Mouse (Mus musculus) lung, embryonic 14.5 days (tissue): ENCODE data around the gene Lrp10. TPM values are rescaled to one million over a fixed set of nuclear protein-coding genes. Genes with fewer than 3 reads are reported as not detected.
A peak's percentile ranks its signal among the peaks of the same experiment; 100 is the strongest.

ENCODE experiments used
- ATAC-seq: fragments of 200-750 bp; cut with Nextera tagmentation; 2 replicates; pipeline ENCODE4 v1.8.0; 2017; ENCODE audit warnings: mild to moderate bottlenecking, moderate TSS enrichment, moderate library complexity; ENCODE audit not compliant: insufficient read depth
- DNase-seq: peaks from one replicate; pipeline ENCODE4 v3.0.0-alpha.2; 2015
- H3K27ac ChIP-seq: fragments of 300-500 bp; sonication (generic); 2 replicates; pipeline ENCODE4 v1.5.1; 2014; ENCODE audit warnings: low read depth, mild to moderate bottlenecking, moderate library complexity
- H3K27me3 ChIP-seq: fragments of 300-500 bp; sonication (generic); 2 replicates; pipeline ENCODE4 v1.6.1; 2014; ENCODE audit warnings: low read length, control low read depth; ENCODE audit not compliant: insufficient read depth
- H3K36me3 ChIP-seq: fragments of 300-500 bp; sonication (generic); 2 replicates; pipeline ENCODE4 v1.6.1; 2014; ENCODE audit warnings: control low read depth; ENCODE audit not compliant: insufficient read depth
- H3K4me1 ChIP-seq: fragments of 300-500 bp; sonication (generic); 2 replicates; pipeline ENCODE4 v1.6.1; 2014; ENCODE audit warnings: antibody characterized with exemption, control low read depth; ENCODE audit not compliant: insufficient read depth
- H3K4me2 ChIP-seq: fragments of 300-500 bp; sonication (generic); 2 replicates; pipeline ENCODE4 v1.6.1; 2014; ENCODE audit warnings: mild to moderate bottlenecking
- H3K4me3 ChIP-seq: fragments of 300-500 bp; sonication (generic); 2 replicates; pipeline ENCODE4 v1.5.1; 2014; ENCODE audit warnings: low read depth, low read length
- H3K9ac ChIP-seq: fragments of 300-500 bp; sonication (generic); 2 replicates; pipeline ENCODE4 v1.6.1; 2014
- H3K9me3 ChIP-seq: fragments of 300-500 bp; sonication (generic); 2 replicates; pipeline ENCODE4 v1.6.1; 2016; ENCODE audit warnings: low read depth, low read length, control low read depth
- CTCF ChIP-seq: IDR thresholded peaks from 2 replicates; pipeline ENCODE4 v1.5.1; 2016; ENCODE audit warnings: antibody characterized with exemption, low read depth
- WGBS: fragments of 180-500 bp; shearing (Covaris S2); extraction: QIAGEN DNeasy Blood & Tissue Kit; methylation state at CpG from one replicate; pipeline ENCODE4 v1.1.7; 2014; 5-methylcytosine and 5-hydroxymethylcytosine counted together
- polyA plus RNA-seq: library from polyadenylated mRNA; unstranded; fragments of >200 nt; fragmentation: Nextera tagmentation; extraction: Ambion mirVana; gene quantifications from 2 replicates; pipeline ENCODE4 v1.2.1, GENCODE M21; 2014

Gene Lrp10
- polyA plus RNA-seq, 1 experiment from 2014 or later = 46.2 TPM

- Histone ChIP-seq H3K4me1 (peaks cover 28% of the 10 kb centered on the region), H3K36me3 (peaks cover 12% of the 10 kb centered on the region; the same call in 1 of the 2 replicates), H3K4me2 (peak overlapping the region; percentile 94; the same call in 1 of the 2 replicates), H3K9ac (no peak overlapping the region), H3K27me3 (no peaks in the 10 kb centered on the region), H3K27ac (peak overlapping the region; percentile 99; the same call in 1 of the 2 replicates), H3K9me3 (no peaks in the 10 kb centered on the region), H3K4me3 (0 out of 2 replicates have a peak overlapping the region, but pooled peaks have one; percentile 1)
- TF ChIP-seq CTCF = no peak
- 31% methylated on average over 7 of the region's 7 CpGs for WGBS
- DNase-seq (peak; percentile 43), ATAC-seq (no peak)
These were observed 34.4 kb upstream of the Lrp10 start for GRCm38 (mm10) chr14:54429332-54430093.

- no peaks in the 10 kb centered on the region for H3K9me3 ChIP-seq
- no peak for ATAC-seq
- H3K27me3 ChIP-seq = no peaks in the 10 kb centered on the region
- 5% methylated on average over 18 of the region's 18 CpGs for WGBS
- peak overlapping the region; percentile 98 for H3K9ac ChIP-seq
- peaks cover 35% of the 10 kb centered on the region for H3K4me1 ChIP-seq
- peak overlapping the region; percentile 99 for H3K27ac ChIP-seq
- DNase-seq = peak; percentile 54
- peaks cover 14% of the 10 kb centered on the region for H3K36me3 ChIP-seq
- H3K4me3 ChIP-seq = peak overlapping the region; percentile 90
- peak overlapping the region; percentile 94 for H3K4me2 ChIP-seq
- no peak for TF ChIP-seq CTCF
These were observed 33.4 kb upstream of the Lrp10 start for GRCm38 (mm10) chr14:54430406-54431145.

- peak within 1 kb of the TSS; percentile 98 for H3K9ac ChIP-seq
- H3K36me3 ChIP-seq = peaks cover 23% of the 10 kb centered on the region
- peak within 1 kb of the TSS; percentile 90 for H3K4me3 ChIP-seq
- H3K27me3 ChIP-seq = no peaks in the 10 kb centered on the region
- H3K27ac ChIP-seq = peak within 1 kb of the TSS; percentile 99
- peak; percentile 71 for ATAC-seq
- WGBS = 1% methylated on average over 49 of the region's 49 CpGs
- H3K4me1 ChIP-seq = peaks cover 33% of the 10 kb centered on the region
- DNase-seq = peak; percentile 88
- no peaks in the 10 kb centered on the region for H3K9me3 ChIP-seq
- H3K4me2 ChIP-seq = peak within 1 kb of the TSS; percentile 94
- peak; percentile 48 for TF ChIP-seq CTCF
These were observed 32.4 kb upstream of the Lrp10 start, which contains the start of gene Mmp14 for GRCm38 (mm10) chr14:54431334-54432077. Mmp14 (plus strand) TSS chr14:54431612.

GRCm38 (mm10) chr14:54432078-54432836, 31.7 kb upstream of the Lrp10 start:
- Histone ChIP-seq H3K27ac (peak overlapping the region; percentile 99), H3K4me2 (peak overlapping the region; percentile 94), H3K9ac (peak overlapping the region; percentile 98), H3K36me3 (peaks cover 31% of the 10 kb centered on the region), H3K27me3 (no peaks in the 10 kb centered on the region), H3K9me3 (no peaks in the 10 kb centered on the region), H3K4me3 (peak overlapping the region; percentile 90), H3K4me1 (peaks cover 33% of the 10 kb centered on the region)
- DNase-seq (peak; percentile 72), ATAC-seq (peak; percentile 45)
- TF ChIP-seq CTCF = 0 out of 2 replicates have a peak, but pooled peaks have one; percentile 26
- under 1% methylated on average over 54 of the region's 54 CpGs for WGBS

GRCm38 (mm10) chr14:54432837-54433830, 30.8 kb upstream of the Lrp10 start:
- H3K9me3 ChIP-seq = no peaks in the 10 kb centered on the region
- peak overlapping the region; percentile 98 for H3K9ac ChIP-seq
- TF ChIP-seq CTCF = no peak
- peak overlapping the region; percentile 99 for H3K27ac ChIP-seq
- H3K4me3 ChIP-seq = peak overlapping the region; percentile 90
- H3K4me2 ChIP-seq = peak overlapping the region; percentile 94
- no peak for ATAC-seq
- peak; percentile 53 for DNase-seq
- 20% methylated on average over 17 of the region's 17 CpGs for WGBS
- peaks cover 33% of the 10 kb centered on the region for H3K4me1 ChIP-seq
- H3K27me3 ChIP-seq = no peaks in the 10 kb centered on the region
- peaks cover 37% of the 10 kb centered on the region for H3K36me3 ChIP-seq
